Mouse (Mus musculus) limb, embryonic 13.5 days (tissue): ENCODE results near the gene Nexn. TPM values are rescaled to one million over a fixed set of nuclear protein-coding genes. Genes with fewer than 3 reads are reported as not detected.
"Not testable (repeated sequence)": the region's sequence is repeated elsewhere in the genome, so short reads cannot be mapped to it uniquely, and the experiment has no call there.

ENCODE experiments used
- ATAC-seq: fragments of 200-750 bp; cut with Nextera tagmentation; 2 replicates; pipeline ENCODE4 v1.8.0; 2017; ENCODE audit warnings: low read depth, moderate number of reproducible peaks, moderate TSS enrichment; ENCODE audit not compliant: low FRiP score
- H3K27ac ChIP-seq: fragments of 300-500 bp; sonication (generic); 2 replicates; pipeline ENCODE4 v1.5.1; 2015; ENCODE audit warnings: inconsistent platforms, mild to moderate bottlenecking, moderate library complexity
- H3K27me3 ChIP-seq: fragments of 300-500 bp; sonication (generic); 2 replicates; pipeline ENCODE4 v1.6.1; 2015; ENCODE audit warnings: mild to moderate bottlenecking, inconsistent platforms
- H3K36me3 ChIP-seq: fragments of 300-500 bp; sonication (generic); 2 replicates; pipeline ENCODE4 v1.6.1; 2015; ENCODE audit warnings: inconsistent platforms, mild to moderate bottlenecking, moderate library complexity
- H3K4me1 ChIP-seq: fragments of 300-500 bp; sonication (generic); 2 replicates; pipeline ENCODE4 v1.6.1; 2015; ENCODE audit warnings: inconsistent platforms
- H3K4me2 ChIP-seq: fragments of 300-500 bp; sonication (generic); replicated peaks from 2 replicates; pipeline ENCODE4 v1.6.1; 2015; ENCODE audit warnings: inconsistent platforms, mild to moderate bottlenecking, moderate library complexity
- H3K4me3 ChIP-seq: fragments of 300-500 bp; sonication (generic); 2 replicates; pipeline ENCODE4 v1.5.1; 2015; ENCODE audit warnings: moderate library complexity, mild to moderate bottlenecking, inconsistent platforms
- H3K9ac ChIP-seq: fragments of 300-500 bp; sonication (generic); 2 replicates; pipeline ENCODE4 v1.6.1; 2015; ENCODE audit warnings: mild to moderate bottlenecking, inconsistent platforms
- H3K9me3 ChIP-seq: fragments of 300-500 bp; sonication (generic); 2 replicates; pipeline ENCODE4 v1.6.1; 2016; ENCODE audit warnings: inconsistent platforms
- WGBS: fragments of 180-500 bp; shearing (Covaris S2); methylation state at CpG from one replicate; pipeline ENCODE4 v1.1.7; 2015; 5-methylcytosine and 5-hydroxymethylcytosine counted together
- polyA plus RNA-seq: library from polyadenylated mRNA; unstranded; fragments of >200 nt; fragmentation: Nextera tagmentation; extraction: Ambion mirVana; gene quantifications from 2 replicates; pipeline ENCODE4 v1.2.1, GENCODE M21; 2015

Nexn gene
- 26.0 and 27.9 TPM in 2 replicates for polyA plus RNA-seq

DNA sequence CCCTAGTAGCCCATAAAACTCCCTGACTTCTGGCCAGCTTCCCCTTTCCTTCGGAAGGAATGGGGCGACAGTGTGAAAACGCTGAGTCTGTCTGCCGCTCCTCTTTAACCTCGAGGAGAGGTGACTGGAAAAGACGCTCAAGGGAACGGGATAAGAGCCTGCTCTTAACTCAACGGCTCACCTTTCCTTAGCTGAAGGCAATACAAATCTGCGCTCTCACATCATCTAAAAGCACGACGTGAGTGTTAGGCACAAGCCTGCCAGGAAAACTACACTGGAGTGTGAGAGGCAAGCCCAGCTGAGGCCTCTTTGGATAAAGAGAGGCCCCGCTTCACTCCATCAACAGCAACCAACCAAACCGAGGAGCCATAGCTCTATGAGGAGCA is at the start of gene Nexn:
Gene Nexn (minus strand): TSS at position 315 of the 386 bp plus-strand sequence.
- H3K4me2 ChIP-seq, result peak within 1 kb of the TSS; percentile 88
- no peaks in the 10 kb centered on the region for H3K9me3 ChIP-seq
- peaks cover 26% of the 10 kb centered on the region for H3K4me1 ChIP-seq
- peak within 1 kb of the TSS; percentile 62 for H3K4me3 ChIP-seq
- peak within 1 kb of the TSS; percentile 80 for H3K9ac ChIP-seq
- peak; percentile 73; the same call in 1 of the 2 replicates for ATAC-seq
- peaks cover 28% of the 10 kb centered on the region for H3K27me3 ChIP-seq
- 3% methylated on average over 13 of the region's 13 CpGs for WGBS
- H3K27ac ChIP-seq, result peak within 1 kb of the TSS; percentile 88
- no peaks in the 10 kb centered on the region for H3K36me3 ChIP-seq

DNA sequence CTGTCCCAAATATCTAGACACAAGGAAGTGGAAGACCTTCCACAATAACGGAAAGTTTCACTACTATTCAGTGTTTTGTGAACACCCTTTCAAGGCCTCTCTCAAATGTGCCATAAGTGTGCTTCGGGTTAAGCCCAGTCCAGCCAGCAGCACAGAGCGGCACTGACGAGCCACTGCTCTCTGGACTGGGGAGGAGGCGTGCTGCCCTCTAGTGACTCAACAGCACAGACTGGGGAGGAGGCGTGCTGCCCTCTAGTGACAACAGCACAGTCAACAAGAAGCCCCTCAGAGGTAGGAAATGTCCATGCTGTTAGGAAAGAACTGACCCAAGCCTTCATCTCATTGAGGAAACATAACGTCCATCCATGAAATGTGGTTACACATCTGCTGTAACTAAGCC is 49.5 kb upstream of the Nexn start:
- Histone ChIP-seq H3K36me3 (peaks cover 40% of the 10 kb centered on the region), H3K4me2 (no peak overlapping the region), H3K4me3 (no peak overlapping the region), H3K9me3 (no peaks in the 10 kb centered on the region), H3K27me3 (no peaks in the 10 kb centered on the region), H3K27ac (no peak overlapping the region), H3K9ac (no peak overlapping the region), H3K4me1 (no peaks in the 10 kb centered on the region)
- ATAC-seq, result peak; percentile 87
- 13% methylated on average over 7 of the region's 7 CpGs for WGBS

DNA sequence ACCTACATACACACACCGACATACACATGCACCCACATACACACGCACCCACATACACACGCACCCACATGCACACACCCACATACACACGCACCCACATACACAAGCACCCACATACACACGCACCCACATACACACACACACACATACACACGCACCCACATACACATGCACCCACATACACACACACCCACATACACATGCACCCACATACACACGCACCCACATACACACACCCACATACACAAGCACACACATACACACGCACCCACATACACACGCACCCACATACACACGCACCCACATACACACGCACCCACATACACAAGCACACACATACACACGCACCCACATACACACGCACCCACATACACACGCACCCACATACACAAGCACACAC is 48.5 kb upstream of the Nexn start:
- H3K36me3 ChIP-seq, result peaks cover 42% of the 10 kb centered on the region
- H3K4me3 ChIP-seq, H3K27me3 ChIP-seq, H3K4me2 ChIP-seq, H3K9ac ChIP-seq, H3K27ac ChIP-seq, ATAC-seq, H3K4me1 ChIP-seq, H3K9me3 ChIP-seq: not testable (repeated sequence)
- WGBS, result 76% methylated on average over 14 of the region's 14 CpGs

DNA sequence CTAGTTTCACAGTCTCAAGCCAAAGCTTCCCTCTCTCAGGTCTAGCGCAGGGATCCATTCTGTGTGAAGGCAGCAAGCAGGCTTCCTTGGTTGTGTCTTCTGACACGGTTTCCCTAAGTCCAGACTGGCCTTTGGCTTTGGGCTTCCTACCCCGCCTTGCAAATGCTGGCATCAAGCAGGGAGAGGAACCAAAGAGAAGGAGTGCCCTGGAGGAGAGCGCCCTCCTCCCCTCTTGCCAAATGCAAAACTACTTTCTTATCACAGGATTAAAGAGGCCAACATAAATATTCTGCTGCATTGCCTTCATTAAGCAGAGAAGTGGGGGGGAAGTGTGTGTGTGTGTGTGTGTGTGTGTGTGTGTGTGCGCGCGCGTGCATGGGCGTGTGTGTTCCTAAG is 43.1 kb upstream of the Nexn start:
- WGBS, result 93% methylated on average over 9 of the region's 9 CpGs

DNA sequence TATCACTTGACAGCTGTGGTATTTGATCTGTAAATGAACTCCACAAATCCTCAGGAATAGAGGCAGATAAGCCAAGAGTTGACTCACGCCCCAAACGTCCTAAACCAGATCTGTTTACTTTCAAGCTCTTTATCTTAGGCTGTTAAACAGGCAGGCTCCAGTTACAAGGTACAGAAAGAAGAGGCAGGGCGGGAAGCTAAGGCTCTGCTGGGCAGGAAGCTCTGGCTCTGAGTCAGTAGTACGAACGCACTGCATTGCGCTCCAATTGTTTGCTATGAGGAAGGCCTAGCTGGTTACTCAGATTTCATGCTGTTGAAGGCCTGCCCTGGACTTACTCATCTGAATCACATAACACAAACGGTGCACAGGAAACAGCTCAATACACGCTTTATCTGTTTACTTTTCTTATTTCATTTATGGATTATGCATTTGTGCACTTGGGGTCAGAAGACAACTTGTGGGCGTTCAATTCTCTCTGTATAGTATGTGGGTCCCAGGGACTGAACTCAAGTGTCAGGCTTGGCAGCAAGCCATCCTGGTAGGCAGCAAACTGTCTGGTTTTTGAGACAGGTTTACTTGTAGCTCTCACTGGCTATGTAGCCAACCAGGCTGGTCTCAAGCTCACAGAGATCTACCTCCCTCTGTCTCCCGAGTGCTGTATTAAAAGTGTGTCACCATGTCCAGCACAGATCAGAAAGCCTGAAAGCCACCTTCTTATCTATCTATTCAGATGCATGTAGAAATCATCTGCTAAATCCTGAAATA is 42.5 kb upstream of the Nexn start:
- Histone ChIP-seq H3K9me3 (no peaks in the 10 kb centered on the region), H3K9ac (no peak overlapping the region), H3K27ac (peak overlapping the region; percentile 55; the same call in 1 of the 2 replicates), H3K4me1 (peaks cover 14% of the 10 kb centered on the region), H3K4me2 (no peak overlapping the region), H3K27me3 (no peaks in the 10 kb centered on the region), H3K36me3 (peaks cover 45% of the 10 kb centered on the region), H3K4me3 (no peak overlapping the region)
- no peak for ATAC-seq
- WGBS, result 33% methylated on average over 10 of the region's 10 CpGs

More for the DNA sequence above, 43.1 kb upstream of the Nexn start:
- H3K9ac ChIP-seq, result no peak overlapping the region
- H3K27ac ChIP-seq, result peak overlapping the region; percentile 55; the same call in 1 of the 2 replicates
- peaks cover 45% of the 10 kb centered on the region for H3K36me3 ChIP-seq
- H3K4me1 ChIP-seq, result peaks cover 14% of the 10 kb centered on the region
- no peak overlapping the region for H3K4me2 ChIP-seq
- ATAC-seq, result no peak
- H3K9me3 ChIP-seq, result no peaks in the 10 kb centered on the region
- no peaks in the 10 kb centered on the region for H3K27me3 ChIP-seq
- H3K4me3 ChIP-seq, result no peak overlapping the region

DNA sequence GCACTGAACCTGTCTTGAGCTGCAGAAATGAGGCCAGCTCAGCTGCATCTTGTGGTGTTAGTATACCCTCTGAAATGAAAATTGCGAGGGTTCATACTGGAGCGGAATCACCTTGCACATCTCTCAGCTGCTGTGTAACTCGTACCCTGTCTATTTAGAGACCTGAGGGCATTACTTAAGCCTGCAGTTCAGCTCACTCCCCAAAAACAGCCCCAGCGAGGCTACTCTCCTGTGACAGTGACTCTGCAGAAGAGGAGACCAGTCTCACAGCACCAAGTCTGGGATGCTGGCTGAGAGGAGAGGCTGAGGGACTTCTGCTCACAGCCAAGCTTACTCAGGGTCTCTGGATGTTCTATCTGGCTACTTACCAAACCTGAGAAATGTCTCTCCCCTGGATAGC is 39.8 kb upstream of the Nexn start:
- no peaks in the 10 kb centered on the region for H3K9me3 ChIP-seq
- H3K27me3 ChIP-seq, result no peaks in the 10 kb centered on the region
- H3K4me1 ChIP-seq, result peaks cover 14% of the 10 kb centered on the region
- peaks cover 43% of the 10 kb centered on the region for H3K36me3 ChIP-seq
- ATAC-seq, result no peak
- H3K4me3 ChIP-seq, result no peak overlapping the region
- WGBS, result 79% methylated on average over 4 of the region's 4 CpGs
- H3K4me2 ChIP-seq, result no peak overlapping the region
- H3K27ac ChIP-seq, result no peak overlapping the region
- no peak overlapping the region for H3K9ac ChIP-seq

DNA sequence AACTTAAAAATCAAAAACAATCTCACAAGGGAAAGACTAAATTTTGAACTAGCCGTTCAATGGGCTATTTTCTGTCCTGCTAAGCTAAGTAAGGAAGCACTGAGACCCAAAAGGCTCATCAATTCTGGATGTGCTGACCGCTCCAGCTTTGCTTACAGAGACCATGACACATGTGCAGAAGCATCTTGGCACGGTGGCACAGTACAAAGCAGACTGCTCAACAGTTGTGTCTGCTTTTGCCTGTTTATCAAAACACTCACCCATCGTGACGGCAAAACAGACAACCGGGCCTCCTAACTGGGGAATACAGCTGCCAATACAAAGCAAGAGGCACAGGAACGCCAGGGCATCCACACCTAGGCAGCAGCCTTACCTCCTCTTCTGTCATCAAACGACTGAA is 38.9 kb upstream of the Nexn start:
- peaks cover 42% of the 10 kb centered on the region for H3K36me3 ChIP-seq
- H3K4me2 ChIP-seq, result no peak overlapping the region
- no peak overlapping the region for H3K4me3 ChIP-seq
- WGBS, result 77% methylated on average over 8 of the region's 8 CpGs
- no peak overlapping the region for H3K9ac ChIP-seq
- peaks cover 20% of the 10 kb centered on the region for H3K4me1 ChIP-seq
- H3K27ac ChIP-seq, result peak overlapping the region; percentile 52; the same call in 1 of the 2 replicates
- H3K27me3 ChIP-seq, result no peaks in the 10 kb centered on the region
- ATAC-seq, result no peak
- H3K9me3 ChIP-seq, result no peaks in the 10 kb centered on the region

DNA sequence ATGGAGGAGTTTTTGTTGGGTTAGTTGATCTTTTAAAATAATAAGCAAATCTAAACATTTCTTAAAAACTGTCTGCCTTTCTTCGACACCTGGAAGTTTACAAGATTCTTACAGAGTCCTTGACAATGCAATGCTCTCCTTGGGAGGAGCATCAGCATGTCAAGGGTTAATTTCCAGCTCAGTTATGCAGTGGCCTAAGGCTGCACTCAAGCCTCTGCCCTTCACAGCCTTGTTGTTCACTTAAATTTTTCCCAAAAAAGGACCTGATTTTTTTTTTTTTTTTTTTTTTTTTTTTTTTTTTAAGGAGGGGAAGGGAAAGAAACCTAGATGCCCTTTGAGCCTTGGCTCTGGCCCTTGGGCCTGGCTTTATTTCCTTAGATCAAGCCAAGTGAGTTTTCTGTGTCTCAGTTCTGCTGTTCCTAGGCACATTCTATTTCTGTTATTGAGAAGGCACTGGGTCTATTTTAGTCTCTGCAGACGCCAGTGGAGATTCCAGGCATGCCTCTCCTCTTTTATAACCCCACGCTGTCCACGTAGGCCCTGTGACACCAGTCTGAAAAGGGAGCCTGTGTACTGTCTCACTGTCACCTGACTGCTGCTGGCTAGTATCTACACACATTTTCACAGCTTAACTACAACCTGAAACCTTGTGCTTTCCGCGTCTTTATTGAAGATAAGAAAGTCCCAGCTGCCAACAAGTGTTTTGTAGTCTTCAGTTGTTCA is 38.1 kb upstream of the Nexn start:
- H3K9ac ChIP-seq, result no peak overlapping the region
- no peaks in the 10 kb centered on the region for H3K27me3 ChIP-seq
- peak; percentile 61; the same call in 1 of the 2 replicates for ATAC-seq
- no peak overlapping the region for H3K4me3 ChIP-seq
- H3K9me3 ChIP-seq, result no peaks in the 10 kb centered on the region
- peaks cover 37% of the 10 kb centered on the region for H3K36me3 ChIP-seq
- H3K4me1 ChIP-seq, result peaks cover 18% of the 10 kb centered on the region
- 0 out of 2 replicates have a peak overlapping the region, but pooled peaks have one; percentile 52 for H3K27ac ChIP-seq
- no peak overlapping the region for H3K4me2 ChIP-seq
- 23% methylated on average over 6 of the region's 6 CpGs for WGBS

DNA sequence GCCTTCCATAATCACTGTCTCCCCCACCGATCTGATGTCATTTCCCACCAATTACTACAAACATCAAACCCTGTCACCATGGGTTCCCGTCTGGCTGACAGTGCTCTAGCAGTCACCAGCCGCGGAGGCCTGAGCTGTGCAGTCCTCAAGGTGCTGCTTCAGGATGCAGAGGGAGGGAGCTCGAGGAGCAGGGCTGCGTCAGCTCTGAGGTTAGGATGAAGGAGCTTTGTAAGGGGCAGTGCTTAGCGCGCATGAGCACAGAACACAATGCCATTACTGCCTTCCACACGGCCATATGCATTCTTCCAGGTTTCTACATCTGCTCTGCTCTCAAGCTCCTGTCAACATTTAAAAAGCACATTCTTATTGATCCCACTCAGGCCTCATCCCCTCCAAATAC is 36.8 kb upstream of the Nexn start:
- Histone ChIP-seq H3K36me3 (peaks cover 37% of the 10 kb centered on the region), H3K4me3 (no peak overlapping the region), H3K27ac (no peak overlapping the region), H3K27me3 (no peaks in the 10 kb centered on the region), H3K9me3 (no peaks in the 10 kb centered on the region), H3K9ac (no peak overlapping the region), H3K4me1 (peaks cover 10% of the 10 kb centered on the region; the same call in 1 of the 2 replicates), H3K4me2 (no peak overlapping the region)
- no peak for ATAC-seq
- WGBS, result 78% methylated on average over 9 of the region's 9 CpGs

DNA sequence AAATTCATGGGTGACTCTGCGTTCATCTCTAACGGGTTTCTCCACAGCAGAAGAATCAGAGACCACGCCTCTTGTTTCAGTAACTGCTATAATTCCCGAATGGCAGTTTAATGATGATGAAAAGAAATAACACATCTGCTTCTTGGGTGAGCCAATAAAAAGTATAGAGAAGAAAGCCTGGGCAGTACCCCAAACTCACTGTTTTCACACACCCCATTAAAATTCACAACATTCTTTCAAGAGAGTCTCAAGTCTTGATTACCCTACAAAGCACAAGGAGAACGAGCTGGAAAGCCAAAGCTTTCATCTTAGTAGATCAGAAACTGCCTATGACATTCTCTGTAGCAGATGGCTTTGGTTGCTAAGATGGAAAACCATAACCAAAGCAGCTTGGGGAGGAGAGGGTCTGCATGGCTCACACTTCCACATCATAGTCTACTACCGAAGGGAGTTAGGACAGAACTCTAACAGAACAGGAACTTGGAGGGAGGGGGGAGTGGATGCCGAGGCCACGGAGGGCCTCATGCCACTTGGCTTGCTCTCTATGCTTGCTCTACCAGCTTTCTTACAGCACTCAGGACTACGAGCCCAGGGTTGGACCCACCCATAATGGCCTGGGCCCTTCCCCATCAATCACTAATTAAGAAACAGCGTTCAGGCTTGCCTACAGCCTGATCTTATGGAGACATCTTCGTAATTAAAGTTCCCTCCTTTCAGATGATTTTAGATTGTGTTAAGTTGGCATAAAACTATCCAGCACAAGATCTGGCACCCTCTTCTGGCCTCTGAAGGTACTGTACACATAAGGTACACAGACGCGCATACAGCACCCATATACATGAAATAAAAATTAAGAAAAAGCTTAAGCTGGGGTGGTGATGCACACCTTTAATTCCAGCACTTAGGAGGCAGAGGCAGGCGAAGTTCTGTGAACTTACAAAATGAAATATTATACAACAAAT is 34.5 kb upstream of the Nexn start:
- H3K4me2 ChIP-seq, result no peak overlapping the region
- peak; percentile 46; the same call in 1 of the 2 replicates for ATAC-seq
- H3K4me1 ChIP-seq, result peaks cover 10% of the 10 kb centered on the region; the same call in 1 of the 2 replicates
- H3K27ac ChIP-seq, result peak overlapping the region; percentile 39; the same call in 1 of the 2 replicates
- H3K27me3 ChIP-seq, result no peaks in the 10 kb centered on the region
- H3K9ac ChIP-seq, result no peak overlapping the region
- no peaks in the 10 kb centered on the region for H3K9me3 ChIP-seq
- peaks cover 47% of the 10 kb centered on the region for H3K36me3 ChIP-seq
- no peak overlapping the region for H3K4me3 ChIP-seq
- 66% methylated on average over 14 of the region's 14 CpGs for WGBS

DNA sequence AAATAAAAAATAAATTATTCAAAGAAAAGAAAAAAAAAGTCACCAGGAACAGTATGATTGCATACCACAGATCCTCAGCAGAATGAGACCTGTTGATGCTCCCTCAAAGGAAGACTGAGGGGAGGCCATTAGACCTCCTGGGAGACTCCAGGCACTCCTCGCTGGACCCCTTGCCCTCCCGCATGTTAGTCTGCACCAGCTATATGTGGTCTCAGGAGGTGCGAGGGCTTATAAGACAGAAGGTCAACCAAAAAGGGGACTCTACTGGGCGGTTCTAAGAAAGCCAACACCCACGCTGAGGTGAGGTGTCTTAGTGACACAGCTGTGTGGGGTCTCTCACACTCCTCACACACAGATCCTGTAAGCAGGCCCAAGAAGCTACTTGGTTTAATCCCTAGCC is 29.7 kb upstream of the Nexn start:
- Histone ChIP-seq H3K4me2 (no peak overlapping the region), H3K4me1 (peaks cover 35% of the 10 kb centered on the region), H3K27ac (no peak overlapping the region), H3K27me3 (no peaks in the 10 kb centered on the region), H3K9ac (no peak overlapping the region), H3K4me3 (no peak overlapping the region), H3K9me3 (no peaks in the 10 kb centered on the region), H3K36me3 (peaks cover 36% of the 10 kb centered on the region)
- WGBS, result 92% methylated on average over 5 of the region's 5 CpGs
- no peak for ATAC-seq
